Mouse (Mus musculus): Measurements from ENCODE around the gene Dnajb5. TPM values are rescaled to one million over a fixed set of nuclear protein-coding genes. Genes with fewer than 3 reads are reported as not detected.
A peak's percentile ranks its signal among the peaks of the same experiment; 100 is the strongest.

The Dnajb5 gene
- polyA plus RNA-seq, 1 experiment from 2014 or later: 7.5 TPM

DNA sequence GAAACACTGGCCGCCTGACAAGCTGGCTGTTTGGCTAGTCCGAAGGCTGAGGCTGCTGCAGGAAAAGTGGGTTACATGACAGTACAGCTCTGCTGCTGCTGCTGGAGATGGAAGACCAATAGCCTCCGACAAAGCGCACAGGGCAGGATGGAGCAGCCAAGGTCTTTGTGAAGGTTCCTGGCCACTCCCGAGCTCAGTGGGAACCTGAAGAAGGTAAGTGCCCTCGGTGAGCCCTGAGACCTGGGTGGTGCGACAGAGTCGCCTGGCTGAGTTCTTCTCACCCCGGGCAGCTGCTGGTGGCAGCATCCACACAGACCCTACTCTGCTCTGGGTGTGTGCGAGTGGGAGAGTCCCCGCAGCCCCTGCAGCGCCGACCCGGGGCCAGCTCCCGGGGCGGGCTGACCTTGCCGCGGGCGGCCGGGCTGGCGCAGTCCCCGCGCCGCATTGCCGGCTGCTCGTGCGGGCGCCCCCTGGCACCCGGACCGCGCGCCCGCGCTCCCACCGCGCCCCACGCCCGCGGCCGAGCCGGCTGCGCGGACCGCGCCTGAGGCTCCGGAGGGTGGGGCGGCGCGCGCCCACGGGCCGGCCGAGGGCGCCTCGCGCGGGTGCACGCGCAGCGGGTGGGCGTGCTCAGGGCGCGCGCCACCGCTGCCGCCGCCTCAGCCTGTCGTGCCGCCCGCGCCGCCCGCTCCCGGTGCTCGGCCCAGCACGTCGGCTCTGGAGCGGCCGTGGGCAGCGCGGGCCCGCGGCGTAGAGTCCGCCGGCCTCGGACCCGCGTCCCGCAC, 32.8 kb upstream of the Dnajb5 start, which contains the start of gene Phf24:
Phf24 (plus strand) TSS at position 44 of the 785 bp plus-strand sequence.
- H3K9me3 ChIP-seq (ENCODE audit: low read length): no peaks in the 10 kb centered on the region
- H3K27me3 ChIP-seq (ENCODE audit: insufficient read depth, low read length): peaks cover 59% of the 10 kb centered on the region
- no peak within 1 kb of the TSS for H3K27ac ChIP-seq (ENCODE audit: low read length)
- H3K36me3 ChIP-seq (ENCODE audit: insufficient read depth, low read length): no peaks in the 10 kb centered on the region
- under 1% methylated on average over 38 of the region's 90 CpGs for WGBS
- H3K4me2 ChIP-seq (replicated peaks; ENCODE audit: low read depth, low read length): peak within 1 kb of the TSS; percentile 76
- peak within 1 kb of the TSS; percentile 59 for H3K4me3 ChIP-seq (ENCODE audit: low read length)
- ATAC-seq (ENCODE audit: low FRiP score, low TSS enrichment): peak; percentile 85
- 0 out of 2 replicates have a peak, but pooled peaks cover 7% of the 10 kb centered on the region for H3K4me1 ChIP-seq (ENCODE audit: insufficient read depth, low read length)
- H3K9ac ChIP-seq (replicated peaks; ENCODE audit: low read length): peak within 1 kb of the TSS; percentile 60

DNA sequence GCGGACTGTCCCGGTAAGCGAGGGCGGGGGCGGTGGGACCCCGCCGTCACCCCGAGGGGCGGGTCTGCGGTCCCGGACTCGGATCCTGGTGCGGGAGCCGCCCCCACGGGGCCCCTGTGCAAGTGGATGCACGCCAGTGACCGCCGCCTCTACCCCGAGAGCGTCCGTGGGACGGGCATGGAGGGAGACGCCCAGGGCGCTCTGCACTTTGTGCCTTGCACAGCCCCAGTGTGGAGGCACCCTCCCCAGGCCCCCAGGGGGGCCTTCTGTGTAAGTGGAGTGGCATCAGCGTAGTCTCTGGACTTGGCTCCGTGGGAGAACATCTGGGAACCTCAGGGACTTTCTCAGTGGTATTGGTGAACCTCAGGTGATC, 32.2 kb upstream of the Dnajb5 start:
- no peaks in the 10 kb centered on the region for H3K9me3 ChIP-seq (ENCODE audit: low read length)
- peak overlapping the region; percentile 59 for H3K4me3 ChIP-seq (ENCODE audit: low read length)
- ATAC-seq (ENCODE audit: low FRiP score, low TSS enrichment): peak; percentile 71
- H3K27me3 ChIP-seq (ENCODE audit: insufficient read depth, low read length): peaks cover 59% of the 10 kb centered on the region
- 0 out of 2 replicates have a peak, but pooled peaks cover 7% of the 10 kb centered on the region for H3K4me1 ChIP-seq (ENCODE audit: insufficient read depth, low read length)
- peak overlapping the region; percentile 60 for H3K9ac ChIP-seq (replicated peaks; ENCODE audit: low read length)
- no peak overlapping the region for H3K27ac ChIP-seq (ENCODE audit: low read length)
- no peaks in the 10 kb centered on the region for H3K36me3 ChIP-seq (ENCODE audit: insufficient read depth, low read length)
- WGBS: 3% methylated on average over 26 of the region's 26 CpGs
- peak overlapping the region; percentile 76 for H3K4me2 ChIP-seq (replicated peaks; ENCODE audit: low read depth, low read length)

GRCm38 (mm10) chr4:42920726-42921125, 28.9 kb upstream of the Dnajb5 start:
- peaks cover 41% of the 10 kb centered on the region for H3K27me3 ChIP-seq (ENCODE audit: insufficient read depth, low read length)
- no peak overlapping the region for H3K4me3 ChIP-seq (ENCODE audit: low read length)
- H3K9me3 ChIP-seq (ENCODE audit: low read length): no peaks in the 10 kb centered on the region
- WGBS: 79% methylated on average over 9 of the region's 9 CpGs
- no peaks in the 10 kb centered on the region for H3K36me3 ChIP-seq (ENCODE audit: insufficient read depth, low read length)
- ATAC-seq (ENCODE audit: low FRiP score, low TSS enrichment): no peak
- 0 out of 2 replicates have a peak, but pooled peaks cover 7% of the 10 kb centered on the region for H3K4me1 ChIP-seq (ENCODE audit: insufficient read depth, low read length)
- H3K9ac ChIP-seq (replicated peaks; ENCODE audit: low read length): no peak overlapping the region
- no peak overlapping the region for H3K27ac ChIP-seq (ENCODE audit: low read length)
- no peak overlapping the region for H3K4me2 ChIP-seq (replicated peaks; ENCODE audit: low read depth, low read length)

GRCm38 (mm10) chr4:42921536-42921935, 28.1 kb upstream of the Dnajb5 start:
- H3K4me2 ChIP-seq (replicated peaks; ENCODE audit: low read depth, low read length): no peak overlapping the region
- H3K4me3 ChIP-seq (ENCODE audit: low read length): no peak overlapping the region
- no peaks in the 10 kb centered on the region for H3K36me3 ChIP-seq (ENCODE audit: insufficient read depth, low read length)
- 86% methylated on average over 2 of the region's 2 CpGs for WGBS
- peaks cover 34% of the 10 kb centered on the region for H3K27me3 ChIP-seq (ENCODE audit: insufficient read depth, low read length)
- no peaks in the 10 kb centered on the region for H3K9me3 ChIP-seq (ENCODE audit: low read length)
- 0 out of 2 replicates have a peak, but pooled peaks cover 6% of the 10 kb centered on the region for H3K4me1 ChIP-seq (ENCODE audit: insufficient read depth, low read length)
- H3K9ac ChIP-seq (replicated peaks; ENCODE audit: low read length): no peak overlapping the region
- no peak overlapping the region for H3K27ac ChIP-seq (ENCODE audit: low read length)
- ATAC-seq (ENCODE audit: low FRiP score, low TSS enrichment): no peak

GRCm38 (mm10) chr4:42922056-42922455, 27.6 kb upstream of the Dnajb5 start:
- ATAC-seq (ENCODE audit: low FRiP score, low TSS enrichment): no peak
- H3K9ac ChIP-seq (replicated peaks; ENCODE audit: low read length): no peak overlapping the region
- no peaks in the 10 kb centered on the region for H3K9me3 ChIP-seq (ENCODE audit: low read length)
- 0 out of 2 replicates have a peak, but pooled peaks cover 4% of the 10 kb centered on the region for H3K4me1 ChIP-seq (ENCODE audit: insufficient read depth, low read length)
- H3K4me2 ChIP-seq (replicated peaks; ENCODE audit: low read depth, low read length): no peak overlapping the region
- WGBS: 68% methylated on average over 6 of the region's 6 CpGs
- H3K27ac ChIP-seq (ENCODE audit: low read length): no peak overlapping the region
- no peaks in the 10 kb centered on the region for H3K36me3 ChIP-seq (ENCODE audit: insufficient read depth, low read length)
- H3K27me3 ChIP-seq (ENCODE audit: insufficient read depth, low read length): peaks cover 29% of the 10 kb centered on the region
- H3K4me3 ChIP-seq (ENCODE audit: low read length): no peak overlapping the region

DNA sequence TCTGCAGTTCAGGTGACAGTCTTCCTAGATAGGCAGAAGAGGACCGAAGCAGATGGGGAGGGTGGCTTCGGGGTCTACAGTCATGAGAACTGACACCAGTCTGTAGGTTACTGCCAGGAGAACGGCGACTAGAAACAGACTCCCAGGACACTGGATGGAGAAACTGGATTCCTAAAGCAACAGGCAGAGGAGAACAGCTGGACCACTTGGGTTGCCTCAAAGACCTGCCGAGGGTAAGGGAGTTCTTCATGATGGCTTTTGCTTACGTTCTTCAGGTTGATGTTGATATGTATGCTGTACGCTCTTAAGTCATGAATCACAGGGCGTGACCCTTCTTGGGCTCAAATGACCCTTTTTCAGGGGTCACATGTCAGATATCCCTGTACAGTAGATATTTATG, 27.2 kb upstream of the Dnajb5 start:
- Histone ChIP-seq H3K36me3 (ENCODE audit: insufficient read depth, low read length) (no peaks in the 10 kb centered on the region), H3K4me1 (ENCODE audit: insufficient read depth, low read length) (0 out of 2 replicates have a peak, but pooled peaks cover 1% of the 10 kb centered on the region), H3K9ac (replicated peaks; ENCODE audit: low read length) (no peak overlapping the region), H3K27me3 (ENCODE audit: insufficient read depth, low read length) (peaks cover 27% of the 10 kb centered on the region), H3K9me3 (ENCODE audit: low read length) (no peaks in the 10 kb centered on the region), H3K27ac (ENCODE audit: low read length) (no peak overlapping the region), H3K4me2 (replicated peaks; ENCODE audit: low read depth, low read length) (no peak overlapping the region), H3K4me3 (ENCODE audit: low read length) (no peak overlapping the region)
- WGBS: 79% methylated on average over 8 of the region's 8 CpGs
- no peak for ATAC-seq (ENCODE audit: low FRiP score, low TSS enrichment)

GRCm38 (mm10) chr4:42924095-42924710, 25.4 kb upstream of the Dnajb5 start:
- Histone ChIP-seq H3K9ac (replicated peaks; ENCODE audit: low read length) (no peak overlapping the region), H3K4me2 (replicated peaks; ENCODE audit: low read depth, low read length) (no peak overlapping the region), H3K4me3 (ENCODE audit: low read length) (no peak overlapping the region), H3K4me1 (ENCODE audit: insufficient read depth, low read length) (no peaks in the 10 kb centered on the region), H3K27me3 (ENCODE audit: insufficient read depth, low read length) (peaks cover 11% of the 10 kb centered on the region; the same call in 1 of the 2 replicates), H3K36me3 (ENCODE audit: insufficient read depth, low read length) (no peaks in the 10 kb centered on the region), H3K9me3 (ENCODE audit: low read length) (no peaks in the 10 kb centered on the region), H3K27ac (ENCODE audit: low read length) (no peak overlapping the region)
- no peak for ATAC-seq (ENCODE audit: low FRiP score, low TSS enrichment)
- 77% methylated on average over 13 of the region's 13 CpGs for WGBS

DNA sequence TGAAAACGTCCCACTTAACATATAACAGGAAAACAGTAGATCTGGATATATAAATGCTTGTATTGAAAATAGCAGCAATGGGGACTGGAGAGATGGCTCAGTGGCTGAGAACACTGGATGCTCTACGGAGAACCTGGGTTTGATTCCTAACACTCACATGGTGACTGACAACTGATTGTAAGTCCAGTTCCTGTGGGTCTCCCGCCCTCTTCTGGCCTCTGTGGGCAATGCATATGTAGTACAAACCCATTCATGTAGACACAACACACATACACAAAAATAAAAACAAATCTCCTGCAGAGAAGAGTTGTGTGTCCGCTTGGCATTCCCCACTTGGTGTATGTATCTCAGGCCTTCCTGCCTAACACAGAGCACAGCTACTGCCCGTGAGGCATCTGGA, 21.4 kb upstream of the Dnajb5 start:
- Histone ChIP-seq H3K27ac (ENCODE audit: low read length) (no peak overlapping the region), H3K9me3 (ENCODE audit: low read length) (no peaks in the 10 kb centered on the region), H3K27me3 (ENCODE audit: insufficient read depth, low read length) (no peaks in the 10 kb centered on the region; the same call in 1 of the 2 replicates), H3K9ac (replicated peaks; ENCODE audit: low read length) (no peak overlapping the region), H3K4me2 (replicated peaks; ENCODE audit: low read depth, low read length) (no peak overlapping the region), H3K4me3 (ENCODE audit: low read length) (no peak overlapping the region), H3K36me3 (ENCODE audit: insufficient read depth, low read length) (no peaks in the 10 kb centered on the region), H3K4me1 (ENCODE audit: insufficient read depth, low read length) (no peaks in the 10 kb centered on the region)
- WGBS: 78% methylated on average over 5 of the region's 5 CpGs
- ATAC-seq (ENCODE audit: low FRiP score, low TSS enrichment): no peak

DNA sequence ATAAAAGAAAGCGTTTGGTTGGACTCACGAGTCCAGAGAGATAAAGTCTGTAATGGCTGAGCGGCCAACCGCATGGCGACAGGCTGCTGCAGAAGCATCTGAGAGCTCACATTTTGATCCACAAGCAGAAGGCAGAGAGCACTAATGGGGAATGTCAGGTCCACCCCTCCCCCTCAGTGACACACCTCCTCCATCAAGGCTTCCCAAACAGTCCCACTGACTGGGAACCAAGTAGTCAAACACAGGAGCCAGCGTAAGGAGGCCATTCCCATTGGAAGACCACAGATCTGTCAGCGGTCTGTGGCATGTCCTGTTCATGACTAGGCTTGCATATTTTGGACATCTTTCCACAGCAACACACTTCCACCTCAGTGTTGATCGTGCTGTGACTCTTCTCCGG, 20.7 kb upstream of the Dnajb5 start:
- Histone ChIP-seq H3K36me3 (ENCODE audit: insufficient read depth, low read length) (no peaks in the 10 kb centered on the region), H3K4me1 (ENCODE audit: insufficient read depth, low read length) (peaks cover 5% of the 10 kb centered on the region; the same call in 1 of the 2 replicates), H3K9me3 (ENCODE audit: low read length) (no peaks in the 10 kb centered on the region), H3K27me3 (ENCODE audit: insufficient read depth, low read length) (no peaks in the 10 kb centered on the region; the same call in 1 of the 2 replicates), H3K9ac (replicated peaks; ENCODE audit: low read length) (no peak overlapping the region), H3K4me2 (replicated peaks; ENCODE audit: low read depth, low read length) (no peak overlapping the region), H3K4me3 (ENCODE audit: low read length) (no peak overlapping the region), H3K27ac (ENCODE audit: low read length) (no peak overlapping the region)
- WGBS: 86% methylated on average over 9 of the region's 9 CpGs
- no peak for ATAC-seq (ENCODE audit: low FRiP score, low TSS enrichment)

All from kidney, embryonic 16.5 days (tissue).